Mouse (Mus musculus) layer of hippocampus, postnatal 36 days (tissue): ENCODE measurements around the gene Thy1. TPM values are rescaled to one million over a fixed set of nuclear protein-coding genes. Genes with fewer than 3 reads are reported as not detected.

Source experiments
- DNase-seq, 2 experiments: peaks; one replicate each; pipeline ENCODE4 v3.0.0; 2022
- total RNA-seq, 2 experiments: library from RNA; stranded (reverse); gene quantifications; 2 replicates each; pipeline ENCODE4 v1.2.3; 2021

Gene Thy1
- 100 to 1,000 TPM; 786 to 920 TPM for total RNA-seq

DNA sequence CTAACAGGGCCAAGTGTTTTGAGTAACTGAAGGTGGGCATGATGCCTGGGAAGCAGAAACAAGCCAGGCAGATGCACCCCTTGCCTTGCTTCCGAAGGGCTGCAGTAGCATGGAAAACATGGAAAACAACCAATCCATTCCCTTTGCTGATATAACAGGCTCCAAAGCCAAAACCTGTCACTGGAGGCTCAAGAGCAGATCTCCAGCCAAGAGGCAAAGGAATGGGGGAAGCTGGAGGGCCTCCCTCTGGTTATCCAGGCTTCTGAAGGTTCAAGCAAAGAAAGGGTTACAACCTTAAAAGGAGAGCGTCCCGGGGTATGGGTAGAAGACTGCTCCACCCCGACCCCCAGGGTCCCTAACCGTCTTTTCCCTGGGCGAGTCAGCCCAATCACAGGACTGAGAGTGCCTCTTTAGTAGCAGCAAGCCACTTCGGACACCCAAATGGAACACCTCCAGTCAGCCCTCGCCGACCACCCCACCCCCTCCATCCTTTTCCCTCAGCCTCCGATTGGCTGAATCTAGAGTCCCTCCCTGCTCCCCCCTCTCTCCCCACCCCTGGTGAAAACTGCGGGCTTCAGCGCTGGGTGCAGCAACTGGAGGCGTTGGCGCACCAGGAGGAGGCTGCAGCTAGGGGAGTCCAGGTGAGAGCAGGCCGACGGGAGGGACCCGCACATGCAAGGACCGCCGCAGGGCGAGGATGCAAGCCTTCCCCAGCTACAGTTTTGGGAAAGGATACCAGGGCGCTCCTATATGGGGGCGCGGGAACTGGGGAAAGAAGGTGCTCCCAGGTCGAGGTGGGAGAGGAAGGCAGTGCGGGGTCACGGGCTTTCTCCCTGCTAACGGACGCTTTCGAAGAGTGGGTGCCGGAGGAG, at the start of gene Thy1:
Thy1 (plus strand) TSS at position 549 of the 872 bp plus-strand sequence.
- peak; percentile 72 to 74 for DNase-seq

DNA sequence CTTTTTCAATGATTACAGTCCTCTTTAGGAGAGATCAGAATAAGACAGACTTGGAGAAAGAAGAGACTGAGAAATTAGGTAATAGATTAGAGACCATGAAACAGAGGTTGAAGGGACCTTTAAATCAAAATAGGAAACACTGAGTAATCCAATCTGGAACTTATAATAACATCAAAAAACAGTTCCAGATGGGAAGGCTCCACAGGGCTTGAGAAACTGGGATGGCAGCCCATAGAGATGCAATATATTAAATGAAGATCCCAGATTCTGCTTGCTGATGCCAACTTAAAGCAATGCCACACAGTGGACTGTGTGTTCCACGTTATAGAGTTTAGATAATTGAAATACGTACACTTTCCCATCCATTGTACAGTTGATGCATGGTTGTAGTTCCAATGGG, 45.5 kb upstream of the Thy1 start:
- no peak for DNase-seq

DNA sequence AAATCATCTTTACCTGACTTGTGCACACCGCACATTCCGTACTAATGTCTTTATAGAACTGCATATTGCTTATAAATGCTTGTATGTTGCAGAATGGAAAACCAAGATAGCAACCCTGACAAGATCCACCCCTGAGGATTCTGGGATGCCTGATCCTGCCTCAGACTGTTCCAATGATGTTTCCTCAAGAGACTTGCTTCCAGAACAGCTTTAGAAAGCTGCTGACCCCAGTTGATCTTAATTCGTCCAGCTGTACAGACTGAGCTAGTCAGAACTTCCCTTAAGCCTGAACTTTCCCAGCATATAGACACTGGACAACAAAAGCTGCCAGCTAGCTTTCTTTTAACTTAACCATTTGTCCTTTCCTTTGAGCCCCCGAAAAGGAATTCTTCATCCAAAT, 44.3 kb upstream of the Thy1 start:
- DNase-seq = no peak

DNA sequence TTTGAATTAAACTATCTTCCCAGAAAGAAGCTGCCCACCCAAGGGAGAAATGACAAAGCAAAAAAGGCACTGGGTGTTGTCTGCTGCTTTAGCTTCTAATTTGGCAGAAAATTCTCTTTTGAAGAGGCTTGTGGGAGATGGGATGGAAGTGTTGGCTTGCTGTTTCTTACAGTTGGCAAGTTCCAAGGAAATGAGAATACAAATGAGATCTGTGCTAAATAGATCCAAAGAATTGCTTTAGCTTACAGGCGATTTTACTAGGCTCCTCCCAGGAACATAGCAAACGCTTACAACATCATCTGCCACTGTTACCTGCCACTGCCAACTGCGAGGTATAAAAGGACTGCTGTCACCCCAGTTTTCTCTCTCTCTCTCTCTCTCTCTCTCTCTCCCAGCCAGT, 38.8 kb upstream of the Thy1 start:
- no peak for DNase-seq

DNA sequence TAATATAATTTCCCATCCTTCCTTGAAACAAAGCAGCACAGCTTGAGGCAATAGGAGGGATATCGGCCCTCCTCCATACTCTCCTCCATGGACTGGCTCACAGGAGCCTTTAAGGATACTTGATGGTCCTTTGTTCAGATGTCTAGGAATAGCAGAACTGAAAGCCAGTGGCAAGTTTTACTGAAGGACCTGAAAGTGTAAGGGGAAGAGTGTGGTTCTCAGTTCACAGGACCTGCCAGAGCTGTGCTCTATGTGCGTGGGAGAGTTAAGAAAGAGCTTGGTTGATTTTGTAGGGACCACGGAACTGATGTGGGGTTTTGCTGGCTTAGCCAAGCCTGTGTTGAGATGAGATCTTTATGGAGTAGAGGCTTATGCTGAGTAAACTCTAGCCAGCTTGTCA, 37.9 kb upstream of the Thy1 start:
- no peak for DNase-seq

DNA sequence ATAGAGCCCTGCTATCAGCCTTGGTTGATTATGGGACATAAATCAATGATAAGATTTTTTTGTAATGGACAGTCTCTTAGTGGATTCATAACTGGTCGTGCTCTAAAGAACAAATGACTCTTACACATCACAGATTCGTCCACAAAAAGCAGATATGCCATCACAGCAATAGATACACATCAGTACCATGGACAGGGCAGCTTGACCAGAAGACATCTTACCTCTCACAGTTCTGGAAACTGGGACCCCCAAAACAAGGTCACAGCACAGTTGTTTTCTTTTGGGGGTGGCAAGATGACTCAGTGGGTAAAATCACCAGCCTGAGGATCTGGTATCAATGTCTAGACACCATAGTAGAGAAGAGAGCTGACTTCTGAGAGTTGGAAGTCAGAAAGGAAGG, 35.9 kb upstream of the Thy1 start:
- DNase-seq = no peak

DNA sequence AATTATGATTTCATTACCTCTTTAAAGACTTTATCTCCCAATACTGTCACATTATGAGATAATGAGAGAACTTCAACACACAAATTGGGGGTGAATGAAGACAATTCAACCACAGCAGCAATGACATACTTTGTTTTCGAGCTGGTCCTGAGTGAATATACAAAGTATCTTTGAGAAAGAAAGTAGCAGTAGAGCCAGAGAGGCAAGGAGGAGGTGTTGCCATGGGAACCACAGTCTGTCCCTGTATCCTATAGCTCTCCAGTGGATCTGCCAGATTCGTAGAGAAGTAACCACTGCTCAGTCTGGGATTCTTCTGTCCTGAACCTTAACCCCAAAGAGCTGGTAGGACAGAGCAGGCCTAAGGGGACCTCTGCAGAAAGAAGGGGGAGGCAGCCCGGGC, 35.2 kb upstream of the Thy1 start:
- no peak for DNase-seq

DNA sequence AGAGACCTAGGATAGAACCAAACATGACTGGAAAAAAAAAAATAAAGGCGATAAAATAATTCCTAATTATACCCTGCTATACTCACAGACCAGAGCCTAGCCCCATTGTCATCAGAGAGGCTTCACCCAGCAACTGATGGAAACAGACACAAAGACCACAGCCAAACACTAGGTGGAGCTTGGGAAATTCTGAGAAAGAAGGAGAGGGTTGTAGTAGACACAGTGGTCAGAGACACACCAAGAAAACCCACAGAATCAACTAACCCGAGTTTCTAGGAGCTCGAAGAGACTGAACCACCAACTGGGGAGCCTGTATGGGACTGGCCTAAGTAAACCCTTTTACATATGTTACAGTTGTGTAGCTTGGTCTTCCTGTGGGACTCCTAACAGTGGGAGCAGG, 32.3 kb upstream of the Thy1 start:
- no peak for DNase-seq

DNA sequence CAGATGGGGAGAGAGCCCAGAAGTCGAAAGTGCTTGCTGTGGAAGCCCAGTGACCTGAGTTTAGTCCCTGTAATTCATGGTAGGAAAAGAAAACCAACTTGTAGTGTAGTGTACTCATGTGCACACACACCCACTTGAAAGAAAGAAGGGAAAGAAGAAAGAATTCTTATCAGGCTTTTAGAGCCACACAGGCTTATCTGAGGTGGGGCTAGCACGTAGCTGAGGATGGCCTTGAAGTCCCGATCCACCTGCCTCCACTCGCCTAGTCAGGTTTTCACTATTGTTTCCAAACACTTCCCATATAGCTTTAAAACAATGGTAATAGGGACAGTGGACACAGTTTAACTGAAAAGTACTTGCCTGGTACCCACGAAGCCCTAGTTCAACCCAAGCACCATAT, 31.5 kb upstream of the Thy1 start:
- no peak for DNase-seq

DNA sequence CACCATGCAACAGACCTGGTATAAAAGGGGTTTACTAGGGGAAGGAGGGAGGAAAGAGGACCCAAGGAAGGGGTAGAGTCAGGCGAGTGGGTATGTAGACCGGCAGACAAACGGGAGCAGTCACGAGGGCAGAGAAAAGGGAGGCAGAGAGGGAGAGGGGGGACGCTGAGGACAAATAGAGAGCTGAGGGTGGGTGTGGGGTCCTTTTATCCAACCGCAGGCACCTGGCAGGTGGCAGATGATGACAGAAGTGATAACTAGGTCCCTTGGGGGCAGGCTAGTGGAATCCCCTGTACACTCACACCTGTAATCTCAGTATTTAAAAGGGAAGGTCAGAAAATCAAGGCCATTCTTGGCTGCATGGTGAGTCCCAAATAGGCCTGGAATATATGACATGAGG, 31.0 kb upstream of the Thy1 start:
- no peak for DNase-seq

DNA sequence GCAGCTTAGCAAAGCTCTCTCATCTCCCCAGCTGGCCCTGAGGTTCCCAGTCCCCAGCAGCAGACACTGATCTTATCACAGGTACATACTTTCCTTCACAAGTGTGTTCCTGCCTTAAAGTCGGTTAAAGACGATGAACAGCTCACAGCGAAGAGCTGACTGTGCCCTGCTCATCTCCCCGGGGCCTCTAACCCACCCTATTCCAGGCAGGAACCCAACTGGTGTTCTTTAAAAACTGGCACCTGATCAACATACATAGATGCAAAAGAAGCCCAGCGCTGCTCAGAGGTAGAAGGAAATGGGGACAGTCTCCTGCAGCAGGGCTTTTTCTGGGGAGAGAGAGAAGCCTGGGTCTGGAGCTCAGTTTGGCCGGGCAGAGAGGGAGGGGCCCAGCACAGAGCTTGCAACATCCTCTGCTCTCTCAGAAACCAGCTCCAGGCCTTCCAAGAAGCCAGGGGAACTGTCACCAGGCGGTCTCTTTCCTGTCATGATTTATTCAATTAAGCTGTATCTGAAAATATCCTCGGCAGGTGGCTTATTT, 30.4 kb upstream of the Thy1 start:
- no peak for DNase-seq

DNA sequence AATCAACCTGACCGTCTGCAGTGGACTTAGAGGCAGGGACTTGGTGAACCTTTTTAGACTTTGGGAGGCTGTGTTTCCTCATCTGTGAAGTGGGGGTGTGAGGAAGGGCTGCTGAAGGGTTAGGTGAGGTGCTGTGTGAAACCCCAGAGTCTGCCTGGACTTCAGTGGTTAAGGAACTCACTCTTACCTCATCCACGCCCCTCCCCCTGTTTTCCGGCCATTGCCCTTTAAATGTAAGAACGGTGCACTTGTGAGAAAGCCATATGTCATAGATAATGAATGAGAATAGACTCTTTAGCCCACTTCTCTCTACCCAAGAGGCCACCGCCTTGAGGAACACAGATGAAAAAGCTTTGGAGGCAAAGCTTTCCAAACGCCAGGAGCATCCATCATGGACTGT, 29.4 kb upstream of the Thy1 start:
- no peak for DNase-seq

DNA sequence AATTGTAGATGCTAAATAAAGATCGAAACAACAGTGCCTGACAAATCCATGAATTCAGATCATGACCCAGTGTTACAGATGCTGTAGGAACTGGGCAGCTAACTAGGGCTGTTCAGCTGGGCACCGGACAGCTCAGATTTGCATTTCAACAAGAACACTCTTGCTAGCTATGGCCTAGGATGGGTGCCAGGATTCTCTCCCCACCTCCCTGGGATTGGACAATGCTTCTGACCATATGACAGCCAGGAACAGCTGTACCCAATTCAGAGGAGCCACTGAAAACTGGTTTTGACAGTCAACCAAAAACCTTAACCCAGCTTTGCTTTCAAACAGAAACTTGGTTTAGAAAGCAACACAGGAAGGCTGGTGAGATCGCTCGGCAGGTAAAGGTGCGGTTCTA, 26.9 kb upstream of the Thy1 start:
- DNase-seq = no peak

DNA sequence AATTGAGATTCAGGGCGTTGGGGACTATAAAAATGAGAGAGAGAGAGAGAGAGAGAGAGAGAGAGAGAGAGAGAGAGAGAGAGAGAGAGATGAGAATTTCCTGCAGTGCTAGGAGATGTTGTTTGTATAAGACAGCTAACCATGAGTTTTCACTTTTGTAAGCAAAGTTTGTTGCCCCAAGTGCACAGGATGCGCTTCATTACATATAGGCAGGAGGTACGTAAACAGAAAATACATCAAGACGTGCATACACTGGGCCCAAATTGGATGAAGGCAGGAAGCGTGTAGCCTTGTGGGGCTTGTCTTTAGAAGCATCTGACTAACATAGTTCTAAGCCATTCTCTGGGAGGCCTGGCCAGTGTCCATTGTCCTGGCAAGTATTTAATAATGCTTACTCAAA, 25.3 kb upstream of the Thy1 start:
- no peak for DNase-seq

DNA sequence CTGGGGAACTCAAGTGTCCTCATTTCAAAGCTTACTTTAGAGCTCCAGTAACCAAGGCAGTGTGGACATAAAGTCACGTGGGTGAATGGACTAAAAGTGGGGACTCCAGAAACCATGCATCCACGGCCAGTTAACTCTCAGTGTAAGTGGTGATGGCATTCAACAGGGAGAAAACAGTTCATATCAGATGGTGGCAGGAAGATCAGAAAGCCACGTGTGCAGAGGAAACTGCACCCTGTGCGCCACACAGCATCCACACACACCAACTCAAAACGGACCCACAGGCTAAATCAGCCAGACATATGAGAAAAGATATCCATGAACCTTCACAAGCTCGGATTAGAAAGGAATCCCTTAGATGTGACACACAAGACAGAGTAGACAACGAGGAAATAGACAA, 23.2 kb upstream of the Thy1 start:
- DNase-seq = no peak

DNA sequence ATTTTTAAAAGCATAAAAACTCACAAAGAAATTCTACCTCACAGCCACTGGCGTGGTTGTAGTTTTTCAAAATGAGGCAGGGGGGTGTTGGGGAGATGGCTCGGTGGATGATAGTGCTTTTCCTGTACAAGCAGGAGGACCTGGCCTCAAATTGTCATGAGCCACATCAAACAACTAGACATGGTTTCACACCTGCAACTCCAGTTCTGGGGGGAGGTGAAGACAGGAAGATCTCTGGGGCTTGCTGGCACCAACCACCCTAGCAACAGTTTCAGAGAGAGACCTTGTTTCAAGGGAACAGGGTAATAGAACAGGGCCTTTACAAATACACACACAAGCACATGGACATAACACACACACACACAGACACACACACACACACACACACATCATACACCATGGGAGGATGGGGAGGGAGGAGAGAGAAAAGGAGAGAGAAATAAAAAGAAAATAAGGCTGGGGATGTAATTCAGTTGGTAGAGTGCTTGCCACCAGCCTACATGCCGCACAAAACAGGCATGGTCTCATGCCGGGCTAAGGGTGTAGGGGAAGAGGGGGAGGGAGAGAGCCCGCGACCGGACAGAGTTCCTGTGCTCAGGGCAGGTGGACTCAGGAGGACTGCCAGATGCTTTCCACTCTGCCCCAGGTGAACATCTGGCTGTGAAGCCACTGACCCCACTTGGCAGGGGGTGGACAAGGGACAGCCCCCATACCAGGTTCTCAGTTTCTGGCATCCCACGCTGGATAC, 20.9 kb upstream of the Thy1 start:
- no peak for DNase-seq

DNA sequence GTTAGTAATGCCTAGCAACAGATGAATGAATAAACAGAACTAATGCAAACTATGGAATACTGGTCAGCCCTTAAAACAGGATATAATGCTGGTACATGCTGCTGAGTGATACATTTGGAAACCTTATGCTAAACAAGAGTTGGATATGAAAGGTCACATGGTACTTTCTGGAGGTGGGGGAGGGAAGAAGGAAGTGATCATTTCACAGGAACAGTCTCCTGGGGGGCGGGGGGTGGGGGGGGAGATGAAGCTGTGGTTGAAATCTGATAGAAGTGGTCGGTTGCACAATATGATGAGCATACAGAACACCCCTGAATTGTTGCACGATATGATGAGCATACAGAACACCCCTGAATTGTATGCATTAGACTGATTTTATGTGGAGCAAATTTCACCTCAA, 19.1 kb upstream of the Thy1 start:
- no peak for DNase-seq

DNA sequence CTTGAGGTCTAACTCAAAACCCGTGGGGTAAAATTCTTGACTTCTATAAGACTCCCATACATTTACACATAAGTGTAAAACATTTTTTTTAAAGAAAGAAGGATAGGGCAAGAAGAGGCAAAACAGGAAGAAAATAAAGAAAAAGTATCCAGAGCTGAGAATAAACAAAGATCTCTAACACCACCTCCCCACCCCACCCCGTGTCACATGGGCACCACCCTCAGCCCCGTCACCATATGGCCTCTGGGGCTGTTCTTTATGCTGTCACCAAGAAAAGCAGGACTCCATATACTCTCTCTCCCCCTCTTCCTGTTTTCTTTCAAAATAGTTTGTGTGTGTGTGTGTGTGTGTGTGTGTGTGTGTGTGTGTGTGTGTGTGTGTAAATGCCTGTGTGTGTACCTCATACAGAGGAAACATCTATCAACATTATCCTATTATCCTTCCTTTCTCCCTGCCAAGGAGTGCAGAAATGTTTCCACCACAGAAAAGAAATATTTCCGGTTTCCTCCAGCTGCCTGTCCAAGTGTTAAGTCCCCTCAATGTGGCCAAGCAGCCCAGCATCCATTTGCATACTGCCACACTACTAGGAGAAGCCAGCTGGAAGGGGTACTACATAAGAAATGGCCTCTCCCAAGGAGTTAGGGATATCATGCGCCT, 13.5 kb upstream of the Thy1 start:
- DNase-seq = no peak

DNA sequence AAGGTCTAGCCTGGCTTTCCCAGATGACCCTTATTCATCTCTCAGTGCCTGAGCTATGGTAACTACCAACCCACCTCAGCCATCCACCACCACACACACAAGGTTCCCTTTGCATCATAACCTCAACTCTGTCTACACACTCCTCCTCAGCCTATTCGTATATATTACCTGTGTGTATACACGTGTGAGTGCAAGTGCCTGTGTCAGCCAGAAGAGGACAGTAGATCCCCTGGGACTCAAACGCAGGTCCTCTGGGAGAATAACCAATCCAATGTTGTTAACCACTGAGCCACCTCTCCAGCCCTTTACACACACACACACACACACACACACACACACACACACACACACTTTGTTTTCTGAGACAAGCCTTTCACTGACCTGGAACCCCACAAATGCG, 12.5 kb upstream of the Thy1 start:
- DNase-seq = no peak

DNA sequence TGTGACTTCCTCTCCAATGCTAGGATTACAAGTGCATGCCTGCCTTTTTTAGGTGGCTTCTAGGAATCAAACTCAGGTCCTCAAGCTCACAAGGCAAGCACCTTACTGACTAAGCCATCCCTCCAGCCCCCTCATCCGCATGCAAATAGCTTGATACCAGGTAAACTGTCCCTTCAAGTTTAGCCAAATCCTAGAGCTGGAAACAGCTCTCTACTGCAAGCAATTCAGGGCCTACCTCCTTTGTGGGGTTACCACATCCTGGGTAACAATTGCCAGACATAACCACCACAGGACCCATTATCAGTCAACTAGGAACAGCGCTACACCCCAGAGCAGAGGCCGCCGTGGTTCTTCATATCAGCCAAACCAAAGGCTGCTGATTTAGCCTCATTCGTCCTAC, 12.1 kb upstream of the Thy1 start:
- DNase-seq = no peak

DNA sequence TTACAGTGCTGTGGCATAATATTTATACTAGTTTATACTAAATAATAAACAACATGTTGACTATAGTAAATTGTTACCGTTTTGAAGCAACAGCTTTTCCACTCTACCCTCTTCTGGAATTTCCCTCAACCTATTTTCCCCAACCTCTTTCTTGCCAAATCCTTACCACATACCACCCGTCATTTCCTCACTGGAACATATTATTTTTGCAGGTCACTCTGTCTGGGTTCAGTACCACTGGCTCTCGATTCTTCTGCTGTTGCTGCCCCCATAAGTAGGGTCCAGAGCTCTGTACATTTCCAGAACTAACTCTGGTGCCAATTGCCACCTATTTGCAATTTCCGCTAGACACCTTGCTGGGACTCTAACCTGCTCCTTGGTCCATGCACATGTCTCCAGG, 11.2 kb upstream of the Thy1 start:
- DNase-seq = no peak

DNA sequence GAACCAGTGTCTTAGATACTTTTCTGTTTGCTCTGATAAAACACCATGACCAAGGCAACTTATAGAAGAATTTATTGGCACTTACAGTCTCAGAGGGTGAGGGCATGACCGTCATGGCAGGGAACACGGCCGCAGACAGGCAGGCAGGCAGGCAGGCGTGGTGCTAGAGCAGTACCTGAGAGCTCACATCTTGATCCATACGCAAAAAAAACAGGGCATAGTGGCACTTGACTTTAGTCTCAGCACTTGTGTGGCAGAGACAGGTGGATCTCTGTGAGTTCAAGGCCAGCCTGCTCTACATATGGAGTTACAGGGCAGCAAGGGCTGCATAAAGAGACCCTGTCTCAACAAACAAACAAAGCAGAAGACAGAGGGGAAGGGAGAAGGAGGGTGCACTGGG, 9.9 kb upstream of the Thy1 start:
- no peak for DNase-seq
